Mouse (Mus musculus) CH12F3 (cell line): Measurements from ENCODE around the gene Prrt1.

Experiments used
- in situ Hi-C: fragments of 300-500 bp; cut with MboI; formaldehyde crosslinking; loops from 2 replicates; pipeline ENCODE4 v1.14.3; 2020; ENCODE audit warnings: low sequenced_read_pairs

The Prrt1 gene

DNA sequence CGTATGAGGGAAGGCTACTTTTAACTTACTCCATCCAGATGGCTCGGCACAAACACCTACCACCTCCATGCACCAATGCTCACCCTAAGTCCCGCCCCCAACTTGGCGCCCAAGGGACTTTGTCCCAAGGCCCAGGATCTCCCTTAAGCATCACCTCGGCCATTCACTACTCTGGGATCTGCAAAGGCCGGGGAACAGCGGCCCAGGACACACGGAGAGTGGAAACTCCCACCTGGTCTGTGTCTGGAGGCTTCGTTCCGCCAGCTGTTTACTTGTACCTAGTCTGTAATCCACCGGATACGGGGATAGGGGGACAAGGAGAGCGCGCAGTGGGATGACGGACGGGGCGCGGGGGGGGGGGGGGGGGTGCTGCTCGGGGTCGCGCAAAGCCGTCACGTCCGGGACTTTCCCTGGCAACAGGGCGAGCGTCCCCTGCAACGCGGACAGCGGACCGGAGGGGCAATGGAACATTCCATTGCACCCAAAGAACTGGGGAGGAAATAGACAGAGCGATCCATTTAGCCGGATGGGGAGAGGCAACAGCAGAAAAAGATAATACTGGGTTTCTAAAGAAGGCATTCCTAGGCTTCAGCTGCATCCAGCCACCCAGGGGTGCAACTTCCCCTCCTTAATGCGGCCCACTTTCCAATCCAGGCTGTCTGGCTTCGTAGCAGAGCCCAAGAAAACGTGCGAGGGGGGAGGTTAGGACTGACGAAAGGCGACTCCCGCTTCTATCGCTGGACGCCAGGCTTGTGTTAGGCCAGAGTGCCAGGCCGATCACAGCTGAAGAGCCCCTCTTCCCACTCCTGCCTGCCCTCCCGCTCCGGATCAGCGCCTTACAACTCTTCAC, 2.0 kb upstream of the Prrt1 start:
- in situ Hi-C loops = loop anchor here (10.0 kb wide), 1 partner anchor 193 kb away; no protein-coding TSS in a partner anchor

DNA sequence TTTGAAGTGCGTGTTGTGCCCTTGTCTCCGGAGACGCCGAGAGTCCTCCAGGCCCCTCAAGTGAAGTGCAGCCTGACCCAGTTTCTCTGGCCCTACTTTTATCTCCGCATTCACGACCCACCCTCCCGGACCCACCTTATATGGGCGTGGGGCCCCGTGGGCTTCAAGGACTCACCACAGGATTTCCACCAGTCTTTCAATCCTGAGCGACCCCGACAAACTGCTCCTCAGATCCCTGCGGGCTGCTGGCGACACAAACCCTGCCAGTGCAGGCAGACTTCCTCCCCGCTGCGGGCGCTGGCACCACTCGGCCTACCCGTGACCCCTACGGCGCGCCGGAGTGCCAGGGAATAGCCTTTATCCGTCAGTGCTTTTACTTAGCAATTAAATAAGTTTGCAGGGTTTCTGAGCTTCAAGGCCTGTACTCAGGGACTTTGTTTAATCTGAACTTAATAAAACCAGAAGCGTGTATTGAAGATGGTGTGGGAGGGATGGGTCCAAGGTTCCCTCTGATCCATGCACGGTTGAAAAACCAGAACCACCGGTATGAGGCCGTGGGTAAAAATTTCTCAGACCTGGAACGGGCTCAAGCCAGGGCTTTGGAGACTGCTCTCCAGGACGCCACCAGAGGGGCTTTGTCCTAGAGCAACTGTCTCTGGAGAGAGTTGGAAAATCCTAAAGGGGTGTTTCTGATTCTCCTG, 1.2 kb upstream of the Prrt1 start, which contains the start of gene Ppt2:
Ppt2 (minus strand) TSS at position 568 of the 701 bp plus-strand sequence.
- in situ Hi-C loops = loop anchor here (10.0 kb wide), 1 partner anchor 193 kb away; no protein-coding TSS in a partner anchor

GRCm38 (mm10) chr17:34628644-34628967, 727 bp upstream of the Prrt1 start:
- in situ Hi-C loops = loop anchor here (10.0 kb wide), 1 partner anchor 194 kb away; no protein-coding TSS in a partner anchor

- in situ Hi-C loops = loop anchor here (10.0 kb wide), 1 partner anchor 195 kb away; no protein-coding TSS in a partner anchor
These were observed 667 bp downstream of the Prrt1 start for GRCm38 (mm10) chr17:34629796-34630603.

- in situ Hi-C loops = no loop called here
These were observed 1.5 kb downstream of the Prrt1 start for GRCm38 (mm10) chr17:34630761-34631301.

GRCm38 (mm10) chr17:34631647-34632046, 2.3 kb downstream of the Prrt1 start:
- in situ Hi-C loops = no loop called here

GRCm38 (mm10) chr17:34632261-34632691, 2.9 kb downstream of the Prrt1 start:
- in situ Hi-C loops = no loop called here

DNA sequence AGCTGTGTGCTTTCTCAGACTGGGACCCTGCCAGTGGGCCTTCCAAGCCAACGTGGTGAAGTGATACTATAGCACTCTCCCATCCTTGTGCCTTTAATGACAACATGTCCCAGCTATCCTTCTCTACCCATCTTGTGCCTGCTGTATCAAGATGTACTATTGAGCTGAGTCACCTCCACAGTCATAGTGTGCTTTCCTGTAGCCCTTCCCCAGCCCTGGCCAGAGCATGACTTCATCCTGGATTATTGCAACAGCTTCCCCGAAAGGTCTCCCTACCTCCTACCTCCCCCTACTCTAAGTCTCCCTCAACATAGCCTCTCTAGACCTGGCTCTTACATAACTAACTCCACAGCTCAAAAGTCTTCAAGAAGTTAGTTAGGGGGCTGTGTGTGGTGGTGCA, 6.3 kb downstream of the Prrt1 start:
- in situ Hi-C loops = no loop called here

DNA sequence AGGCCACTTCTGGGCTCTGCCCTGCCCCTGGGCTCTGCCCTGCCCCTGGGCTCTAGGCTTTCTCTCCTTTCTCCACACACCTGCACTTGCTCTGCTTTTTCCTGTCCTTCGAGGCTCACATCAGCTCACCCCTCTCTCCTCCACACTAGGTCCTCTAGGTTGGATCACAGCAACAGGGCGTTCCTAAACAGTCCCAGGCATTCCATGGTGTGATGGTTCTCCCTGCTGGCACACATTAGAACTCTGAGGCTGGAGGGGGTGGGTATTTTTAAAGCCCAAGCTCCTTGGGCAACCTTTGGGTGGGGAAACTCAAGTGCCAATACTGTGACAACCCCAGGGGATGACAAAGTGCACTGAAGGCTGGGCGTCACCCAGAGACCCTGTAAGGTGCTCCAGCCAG, 8.1 kb downstream of the Prrt1 start:
- in situ Hi-C loops = no loop called here

DNA sequence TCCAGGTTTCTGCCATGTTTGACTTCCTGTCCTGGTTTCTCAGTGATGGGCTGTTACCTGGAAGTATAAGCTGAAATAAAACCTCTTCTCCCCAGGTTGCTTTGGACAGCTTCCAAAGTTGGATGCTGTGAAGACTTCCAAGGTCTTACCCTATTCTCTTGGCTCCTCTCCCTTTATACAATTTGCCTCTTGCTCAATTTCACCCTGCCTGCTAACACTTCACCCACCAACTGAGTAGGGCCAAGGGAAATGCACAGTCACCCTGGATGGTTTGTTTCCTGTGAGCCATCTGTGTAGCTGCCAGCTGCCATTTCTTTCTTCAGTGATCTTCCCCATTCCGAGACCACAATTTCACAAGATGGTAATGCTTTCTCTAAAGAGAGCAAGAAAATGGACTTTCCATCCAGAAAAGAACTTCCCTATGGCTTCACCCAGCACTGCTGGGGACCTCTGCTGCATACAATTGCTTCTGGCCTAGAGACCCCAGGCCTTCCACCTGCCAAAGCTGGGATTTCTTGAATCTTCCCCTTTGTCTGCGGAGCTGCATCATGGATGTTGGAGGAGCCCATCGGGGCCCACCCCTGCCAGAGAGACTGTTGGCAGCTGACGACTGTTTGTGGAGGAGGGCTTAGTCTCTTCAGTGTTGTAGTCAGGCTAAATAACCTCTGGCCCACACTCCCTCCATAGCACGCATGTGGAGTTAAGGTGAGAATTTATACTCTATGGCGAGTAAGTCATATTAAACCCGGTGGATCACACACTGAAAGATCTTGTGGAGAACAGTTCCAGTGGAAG, 10.3 kb downstream of the Prrt1 start:
- in situ Hi-C loops = no loop called here

DNA sequence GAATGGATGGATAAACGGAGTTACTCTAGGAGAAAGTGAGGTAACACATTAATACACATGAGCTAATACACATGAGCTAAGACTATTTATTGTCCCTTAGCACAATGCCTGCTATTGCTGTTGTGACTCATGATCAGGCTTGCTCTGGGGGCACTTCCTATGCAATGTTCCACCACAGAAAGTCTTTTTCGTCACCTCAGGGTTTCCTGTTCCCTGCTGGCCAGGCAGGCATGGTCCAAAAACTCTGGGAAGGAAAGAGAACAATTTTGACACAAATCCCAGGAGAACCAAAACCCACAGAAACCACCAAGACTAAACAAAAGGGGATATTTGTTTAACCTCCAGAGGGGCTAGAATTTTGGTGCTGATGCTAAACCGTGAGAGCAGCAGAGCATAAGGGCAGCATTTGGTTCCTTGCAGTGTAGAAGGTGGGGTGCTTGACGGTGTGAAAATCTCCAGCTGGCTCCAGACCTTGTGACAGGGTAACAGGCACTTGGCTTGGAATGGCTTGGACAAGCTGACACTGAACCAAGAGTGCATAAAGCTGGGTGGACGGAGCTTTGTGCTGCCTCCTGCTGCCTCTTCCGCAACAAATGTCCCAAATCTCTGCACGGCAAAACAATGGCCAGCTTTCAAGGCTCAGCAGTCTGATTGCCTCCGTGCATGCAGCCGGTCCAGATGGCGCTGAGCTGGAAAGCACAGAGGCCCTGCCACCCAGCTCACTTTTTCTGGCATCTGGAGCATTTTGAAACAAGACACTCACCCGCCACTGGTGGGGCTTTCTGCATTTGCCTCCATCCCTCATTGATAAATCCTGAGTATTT, 11.7 kb downstream of the Prrt1 start:
- in situ Hi-C loops = no loop called here

DNA sequence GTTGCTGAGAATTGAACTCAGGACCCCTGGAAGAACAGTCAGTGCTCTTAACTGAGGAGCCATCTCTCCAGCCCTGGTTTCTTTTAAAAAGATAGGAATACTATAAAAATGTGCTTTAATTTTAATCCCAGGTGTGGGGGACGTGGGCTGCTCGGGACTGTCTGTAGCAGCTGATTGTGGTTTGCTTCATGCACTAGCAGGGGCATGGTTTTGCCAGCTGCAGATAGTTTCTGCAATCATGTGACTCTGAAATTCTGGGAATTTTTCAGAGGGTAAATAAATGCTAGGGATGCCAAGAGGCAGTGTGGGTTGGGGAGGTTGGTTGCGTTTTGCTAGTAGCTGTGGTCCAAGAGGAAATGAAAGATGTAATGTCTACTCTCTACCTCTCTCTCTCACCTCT, 12.6 kb downstream of the Prrt1 start:
- in situ Hi-C loops = no loop called here

DNA sequence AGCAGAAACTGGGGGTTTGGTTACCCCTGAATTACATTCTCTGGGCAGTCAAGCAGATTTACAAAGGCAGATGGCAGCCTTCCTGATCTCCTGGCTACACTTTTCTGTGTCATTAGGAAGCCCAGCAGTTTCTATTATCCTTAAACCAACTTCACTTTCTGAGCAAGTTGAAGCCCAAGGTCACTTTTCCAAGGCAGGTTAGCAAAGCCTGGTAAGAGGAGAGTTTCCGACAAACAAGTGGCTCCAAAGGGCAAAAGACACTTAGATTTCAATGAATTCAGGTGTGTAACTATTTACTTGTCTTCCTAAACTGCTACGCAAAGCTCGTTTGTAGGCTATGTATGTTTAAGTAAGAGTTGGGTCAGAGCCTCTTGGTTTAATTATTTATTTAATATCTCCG, 14.0 kb downstream of the Prrt1 start:
- in situ Hi-C loops = no loop called here

DNA sequence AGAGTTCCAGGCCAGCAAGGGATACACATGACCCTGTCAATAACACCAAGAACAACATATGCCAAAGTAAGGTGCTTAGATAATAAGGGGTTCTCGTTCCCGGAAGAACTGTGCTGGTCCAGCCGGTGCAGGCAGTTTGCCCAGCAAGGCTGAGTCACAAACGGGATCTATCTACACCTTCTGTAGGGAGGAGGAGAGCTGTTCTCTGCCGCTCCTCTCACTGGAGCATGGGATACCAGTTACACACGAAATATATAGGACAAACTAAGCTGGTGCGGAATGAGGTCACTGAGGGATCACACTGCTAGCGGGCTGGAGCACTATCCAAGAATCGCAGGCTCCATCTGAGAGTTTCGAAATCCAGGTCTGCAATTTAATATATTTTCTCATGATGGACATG, 14.6 kb downstream of the Prrt1 start:
- in situ Hi-C loops = no loop called here

DNA sequence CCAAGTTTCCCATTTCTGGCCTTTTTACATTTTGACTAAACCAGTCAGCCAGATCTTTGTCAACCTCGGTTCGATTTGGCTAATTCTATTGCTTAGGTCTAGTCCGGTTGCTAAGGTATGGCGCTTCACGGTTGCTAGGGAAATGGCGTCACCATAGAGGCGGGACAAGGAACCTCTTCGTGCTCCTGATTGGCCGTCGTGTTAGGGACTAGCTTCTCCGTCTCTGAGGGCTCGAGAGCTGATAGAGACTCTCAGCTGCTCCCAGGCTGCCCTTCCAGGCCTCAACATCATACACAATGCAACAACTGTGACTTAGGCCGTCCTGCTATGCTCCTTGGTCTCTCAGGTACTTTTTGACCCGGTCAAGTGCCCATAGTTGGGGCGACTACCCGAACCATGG, 15.3 kb downstream of the Prrt1 start, which contains the start of gene Fkbpl:
Fkbpl (plus strand) TSS at position 157 of the 400 bp plus-strand sequence.
- in situ Hi-C loops = no loop called here

DNA sequence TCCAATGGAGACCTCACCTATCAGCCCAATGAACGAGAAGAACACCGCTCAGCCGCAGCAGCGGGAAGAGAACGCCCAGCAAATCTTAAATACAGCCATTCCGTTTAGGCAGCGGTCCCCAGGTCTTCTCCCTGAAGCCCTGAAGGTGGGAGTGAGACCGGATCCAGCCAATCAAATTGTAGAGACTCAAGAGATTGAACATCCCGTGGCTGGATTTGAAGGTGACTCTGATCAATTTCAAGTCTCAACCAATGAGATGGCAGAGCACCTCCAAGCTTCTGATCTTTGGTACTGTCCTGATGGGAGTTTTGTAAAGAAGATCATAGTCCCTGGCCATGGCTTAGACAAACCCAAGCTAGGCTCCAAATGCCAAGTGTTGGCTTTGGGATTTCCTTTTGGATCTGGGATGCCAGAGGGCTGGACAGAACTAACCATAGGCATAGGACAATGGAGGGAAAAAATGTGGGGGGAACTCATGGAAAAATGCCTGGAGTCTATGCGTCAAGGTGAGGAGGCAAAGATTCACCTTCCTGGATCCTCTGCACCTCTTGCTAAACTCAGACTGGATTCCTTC, 16.0 kb downstream of the Prrt1 start:
- in situ Hi-C loops = no loop called here

- in situ Hi-C loops = no loop called here
These were observed 16.6 kb downstream of the Prrt1 start for GRCm38 (mm10) chr17:34645831-34646511.
